Mouse (Mus musculus): ENCODE measurements around the gene Opn3. TPM values are rescaled to one million over a fixed set of nuclear protein-coding genes. Genes with fewer than 3 reads are reported as not detected.

Opn3 gene
- polyA plus RNA-seq, 1 experiment = not detected

DNA sequence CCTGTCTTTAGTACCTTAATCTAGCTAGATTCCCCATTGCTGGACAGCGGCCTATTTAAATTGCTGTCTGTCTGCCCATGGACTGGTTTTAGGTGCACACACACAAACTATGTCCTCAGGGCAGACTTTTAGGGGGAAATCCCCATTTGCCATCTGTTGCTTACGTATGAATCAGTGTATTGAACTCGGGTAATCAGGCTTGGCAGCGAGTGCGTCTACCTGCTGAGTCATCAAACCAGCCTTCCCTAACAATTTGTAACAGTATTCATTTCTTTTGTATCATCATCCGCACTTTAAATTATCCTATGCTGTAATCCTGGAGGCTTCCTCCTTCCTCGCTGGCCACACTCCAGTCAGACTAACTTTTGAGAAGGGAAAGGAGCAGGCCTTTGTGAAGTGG lies 22.5 kb downstream of the Opn3 start:
- Histone ChIP-seq H3K4me1 (ENCODE audit: control insufficient read depth, insufficient read depth, low read length) (0 out of 2 replicates have a peak, but pooled peaks cover 3% of the 10 kb centered on the region), H3K4me3 (ENCODE audit: insufficient read depth, low read depth, low read length) (no peak overlapping the region), H3K27ac (ENCODE audit: insufficient read depth, low read depth, low read length) (no peak overlapping the region)
- 45% methylated on average over 7 of the region's 7 CpGs for WGBS
- TF ChIP-seq POLR2A (IDR thresholded peaks at IDR 0.05; ENCODE audit: insufficient read depth, low read depth, low read length) (no peak), CTCF (IDR thresholded peaks at IDR 0.05; ENCODE audit: insufficient read depth, low read depth, low read length) (no peak)

DNA sequence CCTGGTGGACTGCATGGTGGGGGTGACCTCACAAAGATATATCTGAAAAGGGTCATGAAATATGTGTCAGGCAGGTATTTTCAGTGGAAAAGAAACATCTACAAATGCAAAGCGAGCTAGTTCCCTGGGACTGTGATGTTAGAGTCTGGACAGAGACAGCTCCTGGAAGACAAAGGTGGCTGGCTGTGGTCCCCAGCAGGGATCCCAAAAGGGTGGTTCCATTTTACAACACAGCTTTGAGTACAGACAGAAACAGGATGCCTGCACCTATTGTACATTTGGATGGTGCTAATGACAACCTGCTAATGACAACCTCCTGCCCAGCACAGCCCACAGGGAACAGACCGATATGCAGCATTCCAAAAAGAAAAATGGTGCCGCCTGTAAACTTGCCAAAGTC lies 23.1 kb downstream of the Opn3 start:
- H3K4me1 ChIP-seq (ENCODE audit: control insufficient read depth, insufficient read depth, low read length) = 0 out of 2 replicates have a peak, but pooled peaks cover 3% of the 10 kb centered on the region
- H3K4me3 ChIP-seq (ENCODE audit: insufficient read depth, low read depth, low read length) = no peak overlapping the region
- TF ChIP-seq POLR2A (IDR thresholded peaks at IDR 0.05; ENCODE audit: insufficient read depth, low read depth, low read length) = no peak
- no peak for TF ChIP-seq CTCF (IDR thresholded peaks at IDR 0.05; ENCODE audit: insufficient read depth, low read depth, low read length)
- 78% methylated on average over 3 of the region's 3 CpGs for WGBS
- no peak overlapping the region for H3K27ac ChIP-seq (ENCODE audit: insufficient read depth, low read depth, low read length)

DNA sequence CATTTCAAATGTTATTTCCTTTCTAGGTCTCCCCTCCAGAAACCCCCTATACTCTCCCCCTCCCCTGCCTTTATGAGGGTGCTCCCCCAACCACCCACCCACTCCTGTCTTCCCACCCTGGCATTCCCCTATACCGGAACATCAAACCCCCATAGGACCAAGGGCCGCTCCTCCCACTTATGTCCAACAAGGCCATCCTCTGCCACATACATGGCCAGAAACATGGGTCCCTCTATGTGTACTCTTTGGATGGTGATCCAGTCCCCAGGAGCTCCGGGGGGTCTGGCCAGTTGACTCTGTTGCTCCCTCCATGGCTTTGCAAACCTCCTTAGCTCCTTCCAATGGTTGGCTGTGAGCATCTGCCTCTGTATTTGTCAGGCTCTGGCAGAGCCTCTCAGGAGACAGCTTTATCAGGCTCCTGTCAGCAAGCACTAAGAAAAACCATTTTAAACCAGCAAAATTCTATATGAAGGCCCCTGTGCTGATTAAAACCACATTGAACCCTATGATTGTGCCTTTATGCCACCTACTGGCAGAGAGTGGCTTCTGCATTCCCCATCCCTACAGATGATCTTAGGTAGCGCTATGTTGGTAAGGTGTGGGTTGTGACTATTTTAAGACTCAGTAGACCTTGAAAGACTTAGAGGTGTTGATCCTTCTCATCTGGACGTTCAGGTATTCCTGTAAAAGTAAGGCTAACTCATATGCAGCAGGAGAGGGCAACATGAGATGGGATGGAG lies 23.7 kb downstream of the Opn3 start:
- WGBS = 75% methylated on average over 5 of the region's 5 CpGs
- Histone ChIP-seq H3K4me3 (ENCODE audit: insufficient read depth, low read depth, low read length) (no peak overlapping the region), H3K4me1 (ENCODE audit: control insufficient read depth, insufficient read depth, low read length) (0 out of 2 replicates have a peak, but pooled peaks cover 3% of the 10 kb centered on the region), H3K27ac (ENCODE audit: insufficient read depth, low read depth, low read length) (no peak overlapping the region)
- no peak for TF ChIP-seq POLR2A (IDR thresholded peaks at IDR 0.05; ENCODE audit: insufficient read depth, low read depth, low read length)
- TF ChIP-seq CTCF (IDR thresholded peaks at IDR 0.05; ENCODE audit: insufficient read depth, low read depth, low read length) = no peak

DNA sequence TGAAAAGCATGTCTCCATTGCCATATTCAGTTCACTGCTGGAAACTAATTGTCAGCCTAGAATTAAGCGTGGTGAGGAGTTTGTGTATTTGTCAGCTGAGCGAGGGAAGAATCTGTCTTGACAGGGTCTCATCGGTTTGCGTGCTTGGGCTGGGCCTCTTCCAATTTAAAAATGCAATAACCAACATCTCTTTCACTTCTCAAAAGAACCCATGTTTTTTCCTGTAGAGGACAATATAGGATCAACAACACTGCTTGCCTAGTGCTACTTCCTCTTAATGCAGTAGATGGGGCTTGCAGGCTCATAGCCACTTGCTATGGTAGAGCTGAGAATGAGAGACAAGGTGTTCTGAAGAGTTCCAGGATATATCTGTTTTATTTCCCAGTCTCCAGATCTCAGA lies 32.7 kb downstream of the Opn3 start:
- TF ChIP-seq POLR2A (IDR thresholded peaks at IDR 0.05; ENCODE audit: insufficient read depth, low read depth, low read length) = no peak
- TF ChIP-seq CTCF (IDR thresholded peaks at IDR 0.05; ENCODE audit: insufficient read depth, low read depth, low read length) = no peak

DNA sequence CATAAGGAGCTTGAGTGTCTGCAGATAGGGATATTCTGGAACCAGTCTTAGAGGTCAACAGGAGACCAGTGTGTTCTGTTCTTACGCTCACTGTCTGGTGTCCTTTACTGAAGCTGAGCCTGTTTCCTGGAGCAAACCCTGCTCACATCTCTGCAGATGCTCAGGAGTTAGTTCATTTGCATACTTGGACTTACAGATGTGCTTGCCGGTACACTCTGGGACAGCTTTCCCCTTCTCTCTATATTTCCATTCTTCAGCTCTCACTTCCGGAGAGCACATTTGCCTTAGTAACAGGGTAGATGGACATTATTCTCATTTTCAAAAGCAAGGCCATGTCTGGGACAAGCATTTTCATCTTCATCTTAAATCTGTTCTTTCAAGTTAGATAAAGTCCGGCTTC lies 44.0 kb downstream of the Opn3 start:
- TF ChIP-seq CTCF (IDR thresholded peaks at IDR 0.05; ENCODE audit: insufficient read depth, low read depth, low read length) (no peak), POLR2A (IDR thresholded peaks at IDR 0.05; ENCODE audit: insufficient read depth, low read depth, low read length) (no peak)
- Histone ChIP-seq H3K4me3 (ENCODE audit: insufficient read depth, low read depth, low read length) (no peak overlapping the region), H3K4me1 (ENCODE audit: control insufficient read depth, insufficient read depth, low read length) (no peaks in the 10 kb centered on the region), H3K27ac (ENCODE audit: insufficient read depth, low read depth, low read length) (no peak overlapping the region)
- 95% methylated on average over 4 of the region's 4 CpGs for WGBS

More for the DNA sequence above, 32.7 kb downstream of the Opn3 start:
- H3K4me1 ChIP-seq (ENCODE audit: control insufficient read depth, insufficient read depth, low read length) = no peaks in the 10 kb centered on the region
- H3K27ac ChIP-seq (ENCODE audit: insufficient read depth, low read depth, low read length) = no peak overlapping the region
- H3K4me3 ChIP-seq (ENCODE audit: insufficient read depth, low read depth, low read length) = no peak overlapping the region
- 88% methylated on average over 4 of the region's 4 CpGs for WGBS

DNA sequence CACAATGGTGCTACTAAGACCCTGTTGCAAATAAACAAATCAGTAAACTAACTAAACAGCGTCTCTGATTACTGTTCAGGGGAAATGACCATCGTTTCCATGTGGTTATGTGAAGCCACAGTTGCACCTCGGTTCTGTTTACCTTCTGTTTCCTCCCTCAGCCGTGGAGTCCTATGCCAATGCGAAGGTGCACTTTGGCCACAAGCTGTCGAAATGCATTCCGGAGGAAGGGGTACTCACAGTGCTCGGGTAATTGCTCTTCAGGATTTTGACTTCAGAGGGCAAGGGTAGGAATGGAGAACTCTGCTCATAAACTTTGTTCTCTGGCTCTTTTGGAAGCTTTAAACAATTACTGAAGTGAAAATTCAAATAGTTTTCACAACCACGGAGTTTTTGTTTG lies 45.6 kb downstream of the Opn3 start:
- H3K4me1 ChIP-seq (ENCODE audit: control insufficient read depth, insufficient read depth, low read length) = no peaks in the 10 kb centered on the region
- H3K4me3 ChIP-seq (ENCODE audit: insufficient read depth, low read depth, low read length) = no peak overlapping the region
- 80% methylated on average over 9 of the region's 9 CpGs for WGBS
- no peak overlapping the region for H3K27ac ChIP-seq (ENCODE audit: insufficient read depth, low read depth, low read length)
- no peak for TF ChIP-seq POLR2A (IDR thresholded peaks at IDR 0.05; ENCODE audit: insufficient read depth, low read depth, low read length)

DNA sequence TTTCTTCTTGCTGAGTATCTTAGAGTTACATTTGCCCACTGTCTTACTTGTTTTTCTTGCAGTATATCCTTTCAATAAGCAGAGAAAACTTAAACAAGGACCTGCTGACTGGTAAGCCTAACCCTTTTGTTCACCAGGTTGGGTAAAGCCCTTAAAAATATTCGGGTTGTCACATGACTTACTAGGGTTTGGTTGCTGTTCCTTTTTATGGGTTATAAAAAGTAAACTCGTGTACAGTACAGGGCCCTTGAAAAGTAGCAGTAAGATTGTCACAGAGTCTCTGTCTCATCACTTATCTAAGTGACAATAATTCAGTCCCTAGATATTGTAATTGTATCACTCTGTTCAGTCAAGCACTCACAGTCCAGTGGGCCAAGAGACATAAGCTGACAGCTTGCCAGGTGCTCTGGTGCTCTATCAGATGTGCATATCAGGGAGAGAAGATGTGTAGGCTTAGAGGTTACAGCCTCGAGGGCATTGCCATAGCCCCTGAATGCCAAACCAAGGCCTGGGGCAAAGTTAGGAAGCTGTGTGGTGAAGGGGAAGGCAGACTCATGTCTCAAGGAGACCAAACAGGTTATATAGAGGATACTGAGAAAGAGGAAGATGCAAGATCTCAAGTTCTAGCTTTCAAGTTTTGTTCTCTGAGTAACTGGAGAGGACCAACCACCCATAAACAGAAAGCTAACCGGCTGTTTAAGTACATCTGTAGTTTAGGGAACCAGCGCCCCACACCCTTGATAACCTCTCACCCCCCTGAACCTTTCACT lies 48.9 kb downstream of the Opn3 start:
- Histone ChIP-seq H3K4me1 (ENCODE audit: control insufficient read depth, insufficient read depth, low read length) (no peaks in the 10 kb centered on the region), H3K4me3 (ENCODE audit: insufficient read depth, low read depth, low read length) (no peak overlapping the region), H3K27ac (ENCODE audit: insufficient read depth, low read depth, low read length) (no peak overlapping the region)
- TF ChIP-seq CTCF (IDR thresholded peaks at IDR 0.05; ENCODE audit: insufficient read depth, low read depth, low read length) (no peak), POLR2A (IDR thresholded peaks at IDR 0.05; ENCODE audit: insufficient read depth, low read depth, low read length) (no peak)
- WGBS = 77% methylated on average over 5 of the region's 5 CpGs

DNA sequence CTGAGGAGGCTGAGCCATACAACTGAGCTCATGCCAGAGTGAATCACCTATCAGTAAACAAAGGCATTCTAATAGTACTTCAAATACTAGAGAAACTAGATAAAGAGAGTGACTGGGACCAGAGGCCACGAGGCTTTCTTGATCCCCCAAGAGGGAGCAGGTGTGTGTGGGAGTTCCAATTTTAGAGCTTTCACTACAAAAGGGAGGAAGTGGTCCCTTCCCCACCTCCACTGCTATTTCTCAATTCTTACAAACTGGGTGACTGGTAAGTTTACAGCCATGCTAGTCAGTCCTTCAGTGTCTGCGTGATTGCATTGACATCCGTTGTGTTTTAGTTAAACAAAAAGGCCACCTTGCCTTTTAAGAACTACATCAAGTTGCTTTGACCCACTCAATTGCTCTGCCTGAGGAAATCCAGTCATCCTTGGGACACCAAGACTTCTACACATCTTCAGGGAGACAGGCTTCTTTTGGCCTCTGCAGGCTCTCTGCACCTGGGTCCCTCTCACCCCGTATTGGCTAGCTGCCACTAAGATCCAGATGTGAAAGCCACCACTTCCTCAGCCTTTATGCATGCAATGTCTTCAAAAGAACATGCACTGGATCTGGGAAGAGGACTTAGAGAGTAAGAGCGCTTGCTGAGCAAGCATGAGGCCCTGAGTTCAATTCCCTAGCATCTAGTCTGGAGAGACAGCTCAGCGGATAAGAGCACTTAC lies 52.0 kb downstream of the Opn3 start:
- WGBS = 87% methylated on average over 6 of the region's 6 CpGs
- TF ChIP-seq CTCF (IDR thresholded peaks at IDR 0.05; ENCODE audit: insufficient read depth, low read depth, low read length) = no peak
- no peak for TF ChIP-seq POLR2A (IDR thresholded peaks at IDR 0.05; ENCODE audit: insufficient read depth, low read depth, low read length)
- no peak overlapping the region for H3K4me3 ChIP-seq (ENCODE audit: insufficient read depth, low read depth, low read length)
- no peak overlapping the region for H3K27ac ChIP-seq (ENCODE audit: insufficient read depth, low read depth, low read length)
- H3K4me1 ChIP-seq (ENCODE audit: control insufficient read depth, insufficient read depth, low read length) = no peaks in the 10 kb centered on the region

DNA sequence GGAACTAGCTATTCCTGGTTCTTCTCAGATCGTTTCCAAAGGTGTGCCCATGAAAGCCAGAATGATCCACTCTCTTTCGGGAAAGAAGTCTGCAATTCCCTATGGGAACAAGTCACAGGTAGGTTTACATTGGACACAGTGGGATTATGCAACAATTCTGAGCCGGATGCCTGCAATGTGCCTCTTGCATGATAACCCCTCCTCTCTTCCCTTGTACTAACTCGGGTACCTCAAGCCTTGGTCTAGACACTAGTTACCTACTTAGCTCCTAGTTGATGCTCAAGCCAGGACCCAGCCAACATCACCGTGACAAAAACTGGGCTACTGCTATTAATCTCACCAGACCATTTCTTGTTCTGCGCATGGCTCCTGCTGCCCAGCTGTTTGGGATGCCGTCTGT lies 53.5 kb downstream of the Opn3 start:
- no peaks in the 10 kb centered on the region for H3K4me1 ChIP-seq (ENCODE audit: control insufficient read depth, insufficient read depth, low read length)
- 75% methylated on average over 7 of the region's 7 CpGs for WGBS
- no peak overlapping the region for H3K27ac ChIP-seq (ENCODE audit: insufficient read depth, low read depth, low read length)
- no peak for TF ChIP-seq POLR2A (IDR thresholded peaks at IDR 0.05; ENCODE audit: insufficient read depth, low read depth, low read length)
- TF ChIP-seq CTCF (IDR thresholded peaks at IDR 0.05; ENCODE audit: insufficient read depth, low read depth, low read length) = no peak
- H3K4me3 ChIP-seq (ENCODE audit: insufficient read depth, low read depth, low read length) = no peak overlapping the region
